Mouse (Mus musculus): ENCODE measurements at regions not wholly inside any gene's neighbourhood (a gene's known extent, or its start where the extent isn't known, plus 50 kb on each side); places are given as distances from the start of the nearest gene placed in this dataset.
A peak's percentile ranks its signal among the peaks of the same experiment; 100 is the strongest.
"Not testable (repeated sequence)": the region's sequence is repeated elsewhere in the genome, so short reads cannot be mapped to it uniquely, and the experiment has no call there.

DNA sequence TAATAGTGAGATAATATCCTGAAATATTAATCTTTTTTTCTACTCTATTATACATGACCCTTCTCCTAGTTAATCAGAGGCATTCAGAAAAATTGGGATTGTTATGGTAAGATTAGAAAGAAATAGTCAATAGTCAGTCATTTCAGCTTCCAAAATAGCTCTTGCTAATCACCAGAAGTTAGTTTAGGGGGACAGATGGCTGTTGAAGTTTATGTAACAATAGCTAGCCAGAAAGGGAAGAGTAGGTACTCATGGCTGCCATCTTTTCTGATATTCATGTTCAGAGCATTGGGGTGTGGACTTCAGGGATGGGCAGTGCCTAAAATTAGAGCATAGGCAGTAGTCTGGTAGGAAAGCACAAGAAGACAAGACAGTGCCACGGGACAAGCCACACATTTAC is 306.8 kb upstream of the Ercc4 start:
- no peak for DNase-seq

GRCm38 (mm10) chr16:12807351-12807871 is 302.1 kb upstream of the Ercc4 start:
- DNase-seq: no peak

DNA sequence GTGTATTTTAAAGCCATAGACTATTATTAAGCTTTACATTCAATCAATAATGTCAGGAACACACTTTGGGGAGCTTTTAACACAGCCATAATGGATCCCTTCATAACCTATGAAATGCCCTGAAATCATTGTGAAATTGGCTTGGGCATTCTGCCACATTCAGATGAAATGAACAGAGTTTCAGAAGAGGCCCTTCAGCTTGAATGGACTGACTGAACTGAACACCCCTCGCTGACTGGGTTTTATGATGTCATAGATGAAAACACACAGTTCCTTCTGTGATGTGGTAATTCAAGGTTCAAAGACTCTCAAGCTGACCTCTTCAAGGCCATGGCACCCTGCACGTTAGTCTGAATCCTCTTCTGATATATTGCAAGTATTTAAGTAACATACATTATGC is 298.4 kb upstream of the Ercc4 start:
- DNase-seq: no peak

GRCm38 (mm10) chr16:12824646-12825045 is 284.8 kb upstream of the Ercc4 start:
- no peak for DNase-seq

DNA sequence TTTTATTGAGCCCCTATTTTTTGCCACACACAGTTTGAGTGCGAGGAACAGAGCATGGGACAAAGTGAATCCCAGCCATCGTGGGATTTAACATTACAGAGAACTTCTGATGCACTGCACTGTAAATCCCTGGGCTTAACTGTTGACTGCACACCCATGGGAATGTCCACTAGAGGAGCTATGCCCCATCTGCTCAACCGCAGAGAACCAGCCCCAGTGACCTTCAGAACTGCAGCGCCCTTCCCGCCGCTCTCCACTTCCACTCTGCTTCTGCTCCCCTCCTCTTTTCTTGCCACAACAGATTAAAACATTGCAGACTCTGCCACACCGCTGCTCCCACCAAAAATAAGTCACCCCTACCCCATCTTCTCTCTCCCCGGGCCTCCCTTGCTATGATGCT is 283.3 kb upstream of the Ercc4 start:
- DNase-seq: no peak

GRCm38 (mm10) chr16:12831308-12831707 is 278.2 kb upstream of the Ercc4 start:
- DNase-seq: not testable (repeated sequence)

DNA sequence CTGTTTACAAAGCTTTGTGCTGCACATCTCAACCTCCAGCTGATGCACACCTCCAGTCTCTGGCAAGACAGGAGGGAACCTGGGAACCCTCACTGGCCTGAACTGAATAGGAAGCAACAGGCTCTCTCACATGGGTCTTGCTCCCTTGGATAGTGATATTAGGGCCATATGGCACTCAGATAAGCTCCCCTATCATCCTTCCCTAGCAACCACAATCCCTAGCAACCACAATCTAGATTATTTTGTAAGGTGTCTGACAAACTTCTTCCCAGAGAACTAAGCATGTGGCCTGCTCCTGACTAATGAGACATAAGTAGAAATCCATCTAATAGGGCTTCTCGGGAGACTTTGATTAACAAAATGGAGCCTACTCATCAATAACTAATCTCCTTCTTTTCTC is 253.1 kb upstream of the Ercc4 start:
- no peak for DNase-seq

DNA sequence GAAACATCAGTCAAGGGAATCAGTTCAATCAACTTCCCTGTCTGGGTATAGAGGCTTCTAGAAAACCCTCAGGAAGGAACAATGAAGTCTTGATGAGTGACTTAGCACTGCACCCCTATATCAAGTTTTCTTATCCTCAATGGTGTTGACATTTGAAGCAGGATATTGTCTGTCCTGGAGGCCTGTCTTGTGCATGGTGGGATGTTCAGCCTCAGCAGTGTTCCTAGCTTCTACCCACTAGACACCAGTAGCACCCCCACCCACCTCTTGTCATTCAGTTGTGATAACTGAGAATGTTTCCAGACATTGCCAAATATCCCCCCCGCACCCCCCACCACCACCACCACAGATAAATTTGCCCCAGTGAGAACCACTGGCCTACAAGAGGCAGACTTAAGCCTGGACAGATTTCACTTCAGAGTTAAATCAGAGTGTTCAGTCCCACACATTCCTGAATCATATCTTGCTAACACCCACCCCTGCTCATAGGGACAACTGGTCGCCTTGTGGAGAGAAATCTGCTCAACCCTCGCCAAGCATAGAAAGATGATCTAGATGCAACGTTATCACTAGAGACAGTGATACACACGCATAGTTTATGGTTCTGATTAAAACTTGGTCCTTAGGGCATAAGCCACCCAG is 249.6 kb upstream of the Ercc4 start:
- DNase-seq: no peak

- no peak for DNase-seq
Measured at GRCm38 (mm10) chr16:12862561-12862960, 246.9 kb upstream of the Ercc4 start.

DNA sequence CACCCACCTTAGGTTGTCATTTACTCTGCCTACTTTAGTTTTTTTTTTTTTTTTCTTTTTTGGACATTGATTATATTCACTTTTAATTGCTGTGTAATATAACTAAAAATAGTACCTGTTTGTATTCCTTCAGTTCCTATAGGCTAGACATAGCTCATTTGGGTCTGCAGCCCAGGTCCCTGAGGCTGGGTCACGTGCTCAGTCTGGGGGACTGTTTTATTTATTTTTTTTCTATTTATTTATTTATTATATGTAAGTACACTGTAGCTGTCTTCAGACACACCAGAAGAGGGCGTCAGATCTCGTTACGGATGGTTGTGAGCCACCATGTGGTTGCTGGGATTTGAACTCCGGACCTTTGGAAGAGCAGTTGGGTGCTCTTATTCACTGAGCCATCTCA is 231.2 kb upstream of the Ercc4 start:
- not testable (repeated sequence) for DNase-seq

GRCm38 (mm10) chr16:12880011-12880410 is 229.5 kb upstream of the Ercc4 start:
- no peak for DNase-seq

- no peak for DNase-seq
Measured at GRCm38 (mm10) chr16:12880481-12880880, 229.0 kb upstream of the Ercc4 start.

GRCm38 (mm10) chr16:12882690-12883089 is 226.8 kb upstream of the Ercc4 start:
- DNase-seq: no peak

DNA sequence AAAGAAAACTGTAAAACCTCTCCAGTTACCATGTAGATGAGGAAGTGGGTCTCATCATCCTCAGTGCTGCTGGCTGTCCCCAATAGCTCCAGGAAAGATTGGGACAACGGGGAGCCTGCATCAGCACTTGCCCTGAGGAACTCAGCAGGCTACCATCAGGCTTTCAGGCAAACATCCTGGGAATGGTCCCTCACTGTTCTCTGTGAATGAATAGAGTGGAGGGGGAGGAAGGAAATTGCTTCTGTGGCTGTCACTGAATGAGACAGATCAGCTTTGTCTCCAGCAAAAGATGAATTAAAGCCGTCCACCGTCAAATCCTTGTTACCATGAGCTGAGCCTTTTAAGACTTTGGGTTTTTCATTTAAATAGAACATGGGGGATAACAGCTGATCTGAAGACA is 224.9 kb upstream of the Ercc4 start:
- DNase-seq: no peak

- peak; percentile 1 for DNase-seq
Measured at GRCm38 (mm10) chr16:12886127-12886526, 223.4 kb upstream of the Ercc4 start.

DNA sequence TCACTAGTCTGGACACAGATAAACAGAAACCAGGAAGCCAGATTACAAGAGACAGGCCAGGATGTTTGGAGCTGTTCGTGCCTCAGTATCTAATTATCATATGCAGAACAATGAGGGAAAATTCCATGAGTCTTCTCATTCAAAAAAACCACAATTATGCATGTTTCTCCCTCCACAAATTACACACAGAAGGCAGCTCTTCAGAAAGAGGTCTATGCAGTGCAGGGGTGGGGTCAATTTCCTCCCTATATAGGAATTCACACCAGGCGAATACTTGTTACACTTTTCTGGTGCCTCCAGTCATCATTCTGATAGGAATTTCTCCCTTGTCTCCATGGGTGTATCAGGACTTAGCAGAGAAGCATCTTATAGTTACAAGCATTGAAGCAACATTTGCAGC is 222.1 kb upstream of the Ercc4 start:
- DNase-seq: no peak

DNA sequence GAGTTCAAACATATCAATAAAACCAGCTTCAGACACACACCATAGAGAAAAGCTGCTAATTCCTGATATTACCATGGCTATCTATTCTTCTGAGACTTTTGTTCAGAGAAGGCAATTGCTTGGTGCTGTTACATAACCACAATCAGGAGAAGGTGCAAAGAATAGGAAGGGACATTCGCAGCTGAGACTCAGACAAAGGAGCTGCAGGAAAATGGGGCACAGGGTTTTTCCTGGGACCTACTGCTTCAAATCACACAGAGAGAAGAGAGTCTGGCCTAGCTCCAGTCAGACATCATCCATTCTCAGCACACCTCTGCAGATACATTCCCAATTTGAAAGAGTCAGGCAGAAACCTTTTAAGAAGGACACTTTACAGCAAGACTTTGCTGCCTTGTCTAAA is 219.4 kb upstream of the Ercc4 start:
- no peak for DNase-seq

- DNase-seq: no peak
Measured at GRCm38 (mm10) chr16:12890545-12890944, 218.9 kb upstream of the Ercc4 start.

DNA sequence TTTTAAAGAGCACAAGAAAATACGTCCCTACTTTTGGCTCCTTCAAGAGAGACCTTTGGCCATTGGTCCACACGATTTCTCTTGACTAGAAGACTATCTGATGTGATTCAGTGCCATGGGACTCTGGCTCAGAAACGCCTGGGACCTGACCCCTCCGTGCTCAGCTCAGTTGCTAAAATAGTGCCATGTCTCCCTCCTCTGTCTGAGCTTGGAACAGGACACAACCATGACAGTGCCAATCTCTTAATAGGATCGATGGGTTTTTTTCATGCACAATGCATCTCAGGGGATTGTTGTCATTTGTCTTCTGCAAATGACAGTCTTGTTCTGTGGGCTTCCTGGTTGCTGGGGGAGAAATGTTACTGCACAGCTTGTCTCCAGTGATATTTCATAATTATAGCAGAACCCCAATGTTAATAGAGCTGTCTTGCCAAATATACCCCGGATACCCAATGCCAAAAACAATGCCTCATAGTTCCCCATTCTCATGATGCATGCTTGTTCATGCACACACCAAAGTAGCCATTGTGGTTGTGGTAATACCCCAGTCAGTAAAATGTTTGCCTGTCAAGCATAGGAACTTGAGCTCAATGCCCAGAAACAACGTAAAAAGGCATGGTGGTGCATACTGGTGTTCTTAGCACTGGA is 216.7 kb upstream of the Ercc4 start:
- no peak for DNase-seq

GRCm38 (mm10) chr16:12897267-12897666 is 212.2 kb upstream of the Ercc4 start:
- DNase-seq: no peak

DNA sequence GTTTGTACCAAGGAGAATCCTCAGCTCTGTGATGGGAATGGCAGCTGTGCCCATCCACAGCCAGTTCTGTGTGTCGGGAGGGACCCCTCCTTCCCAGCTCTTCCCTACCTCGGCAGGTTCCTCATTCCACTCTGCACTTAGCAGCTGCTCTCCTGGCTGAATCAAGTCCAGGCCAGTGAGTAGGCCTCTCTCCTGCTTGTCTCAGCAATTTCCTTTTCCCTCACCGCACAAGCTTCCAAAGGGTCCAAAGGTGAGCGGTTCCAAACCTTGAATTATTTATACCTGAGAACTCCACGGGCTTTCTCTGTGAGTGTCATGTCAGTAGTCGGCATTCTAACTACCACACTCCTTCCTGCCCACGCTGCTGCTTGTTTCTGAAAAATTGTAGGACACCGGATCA is 208.8 kb upstream of the Ercc4 start:
- DNase-seq: no peak

DNA sequence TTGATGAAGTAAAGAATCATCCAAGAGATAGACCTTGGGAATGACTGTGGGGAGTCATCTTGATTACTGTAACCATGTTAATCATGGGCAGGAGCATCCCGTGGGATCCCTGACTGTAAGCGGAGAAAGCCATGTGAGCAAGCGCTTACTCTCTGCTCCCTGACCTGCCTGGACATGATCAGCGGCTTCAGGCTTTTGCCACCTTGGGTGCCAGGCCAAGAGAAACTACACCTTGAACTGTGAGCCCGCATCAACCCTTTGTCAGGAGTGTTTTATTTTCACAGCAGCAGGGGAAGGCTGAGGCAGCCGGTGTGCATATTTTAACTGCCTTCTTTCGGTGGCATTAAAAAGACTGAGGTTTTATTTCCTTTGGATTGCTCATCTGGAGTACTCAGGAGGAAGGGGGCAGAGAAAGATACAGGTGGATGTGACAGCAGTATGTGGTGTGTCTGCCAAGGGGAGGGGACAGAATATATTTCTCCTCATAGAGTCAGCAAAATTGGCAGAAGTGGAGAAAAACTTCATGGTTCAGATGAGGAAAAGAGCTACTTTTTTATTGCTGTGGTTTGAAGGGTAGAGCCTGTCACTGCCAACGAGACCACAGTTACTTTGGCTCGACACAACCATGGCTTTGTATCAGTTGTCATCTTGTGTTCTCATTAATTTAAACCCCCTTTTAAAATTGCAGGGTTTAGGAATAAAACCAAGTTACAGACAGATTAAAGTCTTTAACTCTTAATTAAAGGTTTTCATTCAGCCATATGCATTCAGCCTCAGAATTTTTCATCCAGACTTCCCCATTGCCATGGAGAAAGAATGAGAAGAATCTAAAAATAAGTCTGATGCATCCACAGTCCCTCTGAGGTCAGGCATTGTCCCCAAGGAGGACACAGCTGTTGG is 208.1 kb upstream of the Ercc4 start:
- no peak for DNase-seq

- DNase-seq: no peak
Measured at GRCm38 (mm10) chr16:12901996-12902319, 207.5 kb upstream of the Ercc4 start.

All from adrenal gland, postnatal 25 days (tissue).